Mouse (Mus musculus) left cerebral cortex, adult 2 months (tissue): ENCODE measurements at regions not wholly inside any gene's neighbourhood (a gene's known extent, or its start where the extent isn't known, plus 50 kb on each side); places are given as distances from the start of the nearest gene placed in this dataset.

Experiments
- DNase-seq, 2 experiments: peaks; one replicate each; pipeline ENCODE4 v3.0.0; 2021 to 2022; ENCODE audit warnings: low spot score in 2 of 2, mixed read lengths in 1 of 2; ENCODE audit errors: extremely low spot score in 1 of 2
- H3K27ac ChIP-seq: fragments of 200-600 bp; 2 replicates; pipeline ENCODE4 v1.8.1; 2022
- H3K4me3 ChIP-seq: fragments of 200-600 bp; 2 replicates; pipeline ENCODE4 v1.8.1; 2022
- CTCF ChIP-seq: fragments of 200-600 bp; IDR thresholded peaks from 2 replicates; pipeline ENCODE4 v1.8.1; 2022; ENCODE audit warnings: antibody characterized with exemption, mild to moderate bottlenecking, moderate library complexity
- intact Hi-C: fragments of 180-260 bp; cut with DNase I; formaldehyde crosslinking; loops from one replicate; pipeline ENCODE4 v1.15.1; 2025

DNA sequence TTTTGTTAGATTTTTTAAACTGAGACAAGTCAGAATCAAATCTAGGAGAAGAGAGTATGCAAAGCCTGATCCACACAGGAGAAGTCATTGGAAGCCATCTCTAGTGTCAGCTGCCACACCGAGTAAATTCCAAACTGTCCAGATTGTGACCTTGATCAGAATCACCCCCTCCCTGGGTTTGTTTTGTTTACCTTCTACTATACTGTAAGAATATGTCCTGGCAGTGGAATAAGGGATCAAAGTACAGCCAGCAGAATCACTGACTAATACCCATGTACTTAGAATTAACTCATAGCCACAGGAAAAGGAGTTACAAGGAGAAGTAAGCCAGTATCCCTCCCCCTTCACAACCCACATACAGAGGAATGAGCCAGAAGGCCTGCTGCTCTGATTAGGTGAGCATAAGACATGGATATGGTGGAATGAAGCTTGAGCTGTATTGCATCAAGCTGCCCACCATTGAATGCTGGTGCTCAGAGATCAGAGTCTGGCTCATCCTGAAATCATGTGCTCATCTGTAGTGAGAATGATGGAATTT is 70.9 kb upstream of the Bmper start:
- DNase-seq, result no peak

GRCm38 (mm10) chr9:23156820-23157570 is 65.9 kb upstream of the Bmper start:
- Histone ChIP-seq H3K27ac (no peak overlapping the region), H3K4me3 (no peak overlapping the region)
- no peak for TF ChIP-seq CTCF
- no peak for DNase-seq
- intact Hi-C loops, result no loop called here

More for the DNA sequence above, 70.9 kb upstream of the Bmper start:
- Histone ChIP-seq H3K4me3 (no peak overlapping the region), H3K27ac (no peak overlapping the region)
- intact Hi-C loops, result no loop called here
- no peak for TF ChIP-seq CTCF

GRCm38 (mm10) chr9:23158499-23158898 is 64.4 kb upstream of the Bmper start:
- H3K27ac ChIP-seq, result no peak overlapping the region
- DNase-seq, result no peak
- no peak for TF ChIP-seq CTCF
- H3K4me3 ChIP-seq, result no peak overlapping the region
- intact Hi-C loops, result no loop called here

DNA sequence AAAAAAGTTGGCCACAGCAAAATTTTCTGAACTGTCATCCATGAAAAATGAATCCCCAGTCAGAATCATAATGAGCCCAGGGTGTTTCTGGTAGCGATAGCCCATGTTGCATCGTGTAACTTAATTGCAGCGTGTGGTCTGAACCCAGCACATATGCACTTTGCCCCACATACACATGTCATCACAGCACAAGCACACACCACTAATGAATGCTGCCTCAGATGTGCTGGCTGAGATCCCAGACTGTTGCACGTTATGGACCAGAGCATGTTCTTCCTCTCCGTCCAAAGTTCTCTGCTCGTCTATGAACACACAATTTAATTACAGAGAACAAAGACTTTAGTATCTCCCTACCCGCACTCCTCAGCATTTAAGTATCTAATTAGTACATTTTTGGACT is 61.5 kb upstream of the Bmper start:
- no peak overlapping the region for H3K27ac ChIP-seq
- no peak for TF ChIP-seq CTCF
- intact Hi-C loops, result no loop called here
- DNase-seq, result no peak
- no peak overlapping the region for H3K4me3 ChIP-seq

DNA sequence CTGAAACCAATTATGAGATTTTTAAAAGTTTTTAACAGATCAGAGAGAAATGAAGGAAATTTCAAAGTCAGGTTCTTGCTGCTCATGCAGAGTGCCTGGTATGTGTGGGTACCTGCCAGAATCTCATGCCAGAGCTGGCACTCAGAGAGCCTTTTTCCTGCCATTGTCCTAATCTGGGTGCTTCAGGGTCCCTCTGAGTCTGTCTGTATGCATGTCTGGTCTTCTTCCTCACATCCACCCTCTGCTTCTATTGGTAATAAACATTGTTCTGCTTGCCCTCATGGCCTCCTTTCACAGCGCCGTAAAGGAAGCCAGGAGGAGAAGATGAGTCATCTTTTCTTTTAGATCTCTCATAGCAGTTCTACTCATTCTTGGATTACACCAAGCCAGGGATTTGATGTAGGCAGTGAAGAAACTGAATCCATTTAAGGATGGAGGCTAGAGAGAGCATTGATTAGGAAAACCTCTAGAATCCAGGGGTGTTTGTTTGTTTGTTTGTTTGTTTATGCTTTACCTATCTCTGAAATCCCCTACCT is 55.8 kb upstream of the Bmper start:
- H3K4me3 ChIP-seq, result no peak overlapping the region
- no peak overlapping the region for H3K27ac ChIP-seq
- no peak for DNase-seq
- no peak for TF ChIP-seq CTCF
- intact Hi-C loops, result no loop called here

DNA sequence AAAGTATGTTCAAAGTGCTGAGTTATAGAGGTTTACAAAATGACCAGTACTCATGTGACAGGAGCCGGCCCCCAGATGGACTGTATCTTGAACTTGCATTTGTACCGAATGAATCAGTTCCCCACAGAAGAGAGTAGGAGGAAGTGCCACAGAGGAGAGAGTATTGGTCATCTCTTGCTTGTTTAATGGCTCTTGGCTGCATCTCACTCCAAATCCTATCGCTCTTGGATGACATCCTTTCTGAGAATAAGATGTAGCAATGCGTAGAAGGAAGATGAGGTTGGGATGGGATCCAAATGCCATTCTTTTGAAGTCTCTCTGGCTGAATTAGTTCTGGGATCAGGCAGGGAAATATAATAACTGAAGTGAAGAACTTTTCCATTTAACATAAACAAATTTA is 55.2 kb upstream of the Bmper start:
- intact Hi-C loops, result no loop called here
- DNase-seq, result no peak
- Histone ChIP-seq H3K4me3 (no peak overlapping the region), H3K27ac (no peak overlapping the region)
- TF ChIP-seq CTCF, result no peak

- intact Hi-C loops, result no loop called here
- no peak for TF ChIP-seq CTCF
- no peak overlapping the region for H3K27ac ChIP-seq
- H3K4me3 ChIP-seq, result no peak overlapping the region
- DNase-seq, result no peak
Observed at GRCm38 (mm10) chr9:23168149-23168548, 54.7 kb upstream of the Bmper start.

- Histone ChIP-seq H3K27ac (no peak overlapping the region), H3K4me3 (no peak overlapping the region)
- DNase-seq, result no peak
- intact Hi-C loops, result no loop called here
- TF ChIP-seq CTCF, result no peak
Observed at GRCm38 (mm10) chr9:23171361-23171760, 51.5 kb upstream of the Bmper start.
